Mouse (Mus musculus) mesoderm, embryonic 11.5 days (tissue): ENCODE results near the gene Uncx.
A peak's percentile ranks its signal among the peaks of the same experiment; 100 is the strongest.

Source experiments
- DNase-seq: peaks from one replicate; pipeline ENCODE4 v3.0.0-alpha.2; 2012; ENCODE audit warnings: low read depth, low spot score

The Uncx gene

DNA sequence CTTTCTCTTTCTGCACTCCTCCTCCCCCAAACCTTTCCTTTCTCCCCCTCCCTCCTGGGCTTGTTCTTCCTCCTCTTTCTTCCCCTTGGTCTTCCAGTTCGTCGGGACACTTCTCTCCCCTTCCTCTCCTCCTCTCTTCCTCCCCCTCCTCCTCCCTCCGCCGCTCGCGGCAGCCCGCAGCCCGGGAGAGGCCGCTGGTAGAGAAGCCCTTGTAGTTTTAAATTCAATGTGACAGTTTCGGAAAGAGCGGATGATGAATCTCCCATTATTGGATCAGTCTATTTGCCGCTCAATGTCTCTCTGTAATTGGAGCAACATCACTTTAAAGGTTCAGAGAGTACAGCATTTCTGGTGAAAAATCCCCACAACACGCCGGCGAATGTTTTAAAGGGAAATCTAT lies at the start of gene Uncx:
Gene Uncx, plus strand, starts transcription at position 281 of the 400 bp plus-strand sequence.
- DNase-seq = no peak

DNA sequence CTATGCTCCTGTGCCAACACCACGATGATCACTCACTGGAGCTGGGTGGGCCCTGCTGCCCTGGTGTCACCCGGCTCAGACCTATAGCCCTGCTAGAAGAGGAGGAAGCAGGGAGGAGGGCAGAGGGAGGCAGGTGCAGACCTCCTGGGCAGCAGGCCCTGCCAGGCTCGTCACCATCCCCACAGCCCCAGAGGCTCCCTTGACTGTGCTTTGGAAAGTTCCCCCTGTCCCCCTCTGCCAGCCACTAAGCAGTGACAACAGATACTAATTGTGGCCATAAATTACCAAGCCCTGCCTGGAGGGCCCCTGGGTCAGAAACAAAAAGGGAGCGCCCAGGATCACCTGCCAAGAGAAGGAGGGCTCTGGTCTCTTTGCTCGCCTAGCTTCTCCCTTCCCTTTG lies 49.6 kb upstream of the Uncx start:
- DNase-seq = no peak

DNA sequence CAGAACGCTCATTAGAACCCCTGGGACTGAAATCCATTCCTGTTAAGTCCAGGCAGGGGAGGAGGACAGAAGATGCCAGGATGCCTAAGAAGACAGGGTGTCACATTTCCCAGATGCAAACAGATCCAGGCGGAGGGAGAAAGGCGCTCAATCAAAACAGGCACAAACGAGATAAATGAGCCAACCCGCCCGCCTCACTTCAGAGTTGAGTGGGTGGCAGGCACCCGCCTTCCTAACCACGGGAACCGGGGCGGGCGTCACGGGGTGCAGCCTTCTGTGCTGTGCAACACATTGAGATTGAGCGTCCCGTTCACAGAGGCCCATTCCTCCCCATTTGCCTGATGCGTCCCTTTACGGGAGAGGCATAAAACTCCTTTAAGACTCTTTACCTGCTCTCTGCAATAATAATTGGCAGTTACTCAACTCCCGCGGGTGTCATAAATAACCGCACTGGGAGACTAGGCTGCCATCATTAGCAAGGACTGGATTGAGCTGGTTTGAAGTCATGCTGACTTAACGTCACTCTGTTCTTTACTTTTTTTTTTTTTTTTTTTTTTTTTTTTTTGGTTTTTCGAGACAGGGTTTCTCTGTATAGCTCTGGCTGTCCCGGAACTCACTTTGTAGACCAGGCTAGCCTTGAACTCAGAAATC lies 48.1 kb upstream of the Uncx start:
- DNase-seq = peak; percentile 65

DNA sequence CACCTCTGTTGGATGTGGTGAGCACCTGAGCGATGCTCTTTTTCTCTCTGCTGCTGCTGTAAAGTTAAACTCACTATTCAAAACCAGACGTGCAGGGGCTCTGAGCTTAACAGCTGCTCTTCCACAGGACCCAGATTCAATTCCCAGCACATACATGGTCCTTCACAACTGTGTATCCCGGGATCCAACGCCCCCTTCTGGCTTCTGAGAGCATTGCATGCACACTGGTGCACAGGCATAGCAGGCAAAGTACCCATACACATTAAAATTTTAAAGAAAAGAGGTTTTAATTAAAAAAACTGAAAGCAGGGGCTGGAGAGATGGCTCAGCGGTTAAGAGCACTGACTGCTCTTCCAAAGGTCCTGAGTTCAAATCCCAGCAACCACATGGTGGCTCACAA lies 46.4 kb upstream of the Uncx start:
- DNase-seq = no peak

DNA sequence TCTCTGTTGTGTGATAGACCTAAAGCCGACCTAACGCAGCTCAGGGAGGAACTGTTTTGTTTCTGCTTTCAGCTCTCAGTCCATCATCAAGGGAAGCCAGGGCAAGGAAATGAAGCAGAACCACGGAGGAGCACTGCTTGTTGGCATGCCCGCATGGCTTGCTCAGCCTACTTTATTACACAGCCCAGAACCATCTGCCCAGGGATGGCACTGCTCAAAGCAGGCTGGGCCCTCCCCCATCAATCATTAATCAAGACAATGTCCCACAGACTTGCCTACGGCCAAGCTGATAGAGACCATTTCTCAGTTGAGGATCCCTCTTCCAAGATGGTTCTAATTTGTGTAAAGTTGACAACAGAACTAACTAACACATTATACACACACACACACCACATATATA lies 44.5 kb upstream of the Uncx start:
- no peak for DNase-seq

DNA sequence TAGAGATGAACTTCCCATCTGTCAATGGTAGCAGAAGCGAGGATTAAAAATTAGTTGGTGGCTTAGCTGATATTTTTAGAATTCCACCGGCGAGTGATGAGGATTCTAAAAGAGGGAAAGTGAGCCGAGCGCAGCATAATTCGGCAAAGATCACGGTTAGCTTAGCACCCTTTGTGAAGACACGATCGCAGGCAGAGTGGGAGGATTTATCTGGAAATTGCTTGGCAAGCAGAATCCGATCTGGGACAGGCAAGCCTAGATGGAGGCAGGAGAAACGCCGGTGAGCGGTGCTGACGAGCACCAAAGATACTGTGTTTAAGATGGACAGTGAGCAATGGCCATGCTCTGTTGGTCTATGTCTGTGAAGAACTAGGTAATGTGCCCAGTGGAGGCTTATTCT lies 41.0 kb upstream of the Uncx start:
- DNase-seq = no peak

DNA sequence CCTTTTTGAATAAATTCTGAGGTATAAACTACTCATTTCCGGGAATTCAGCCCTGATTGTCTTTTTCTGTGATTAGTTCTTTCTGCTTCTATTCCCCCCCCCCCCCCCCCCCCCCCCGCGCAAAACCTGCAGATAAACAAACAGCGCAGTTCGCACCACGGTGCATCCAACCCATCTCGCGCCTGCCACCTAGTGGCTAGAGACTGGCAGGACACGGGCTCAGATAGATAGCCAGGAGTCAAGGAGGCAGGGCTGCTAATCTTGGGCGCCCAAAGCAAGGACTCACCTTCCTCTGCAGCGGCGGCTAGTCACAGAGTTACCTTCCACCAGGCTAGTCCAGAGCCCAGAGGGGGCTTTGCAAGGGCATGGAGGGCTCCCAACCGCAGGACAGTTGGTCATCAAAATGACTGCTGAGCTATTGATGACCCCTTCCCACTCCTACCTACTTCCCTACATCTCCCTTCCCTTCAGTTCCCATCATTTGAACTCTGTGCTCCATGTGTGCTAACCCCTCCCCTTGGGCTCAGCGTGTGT lies 38.2 kb upstream of the Uncx start:
- peak; percentile 83 for DNase-seq

DNA sequence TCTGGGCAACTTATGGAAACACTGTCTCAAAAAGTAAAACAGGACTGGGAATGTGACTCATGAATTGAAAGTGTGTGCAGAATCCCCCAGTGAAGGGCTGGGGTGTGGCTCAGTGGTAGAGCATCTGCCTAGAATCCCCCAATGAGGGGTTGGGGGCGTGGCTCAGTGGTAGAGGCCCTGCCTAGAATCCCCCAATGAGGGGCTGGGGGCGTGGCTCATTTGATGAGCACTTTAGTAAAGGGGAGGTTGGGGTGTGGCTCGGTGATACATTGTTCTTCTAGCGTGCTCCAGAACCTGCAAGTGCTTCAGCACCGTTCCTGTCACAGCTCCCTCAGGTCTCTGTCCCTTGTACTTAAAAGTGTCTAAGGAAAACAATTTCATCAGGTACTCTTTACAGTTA lies 37.1 kb upstream of the Uncx start:
- no peak for DNase-seq

DNA sequence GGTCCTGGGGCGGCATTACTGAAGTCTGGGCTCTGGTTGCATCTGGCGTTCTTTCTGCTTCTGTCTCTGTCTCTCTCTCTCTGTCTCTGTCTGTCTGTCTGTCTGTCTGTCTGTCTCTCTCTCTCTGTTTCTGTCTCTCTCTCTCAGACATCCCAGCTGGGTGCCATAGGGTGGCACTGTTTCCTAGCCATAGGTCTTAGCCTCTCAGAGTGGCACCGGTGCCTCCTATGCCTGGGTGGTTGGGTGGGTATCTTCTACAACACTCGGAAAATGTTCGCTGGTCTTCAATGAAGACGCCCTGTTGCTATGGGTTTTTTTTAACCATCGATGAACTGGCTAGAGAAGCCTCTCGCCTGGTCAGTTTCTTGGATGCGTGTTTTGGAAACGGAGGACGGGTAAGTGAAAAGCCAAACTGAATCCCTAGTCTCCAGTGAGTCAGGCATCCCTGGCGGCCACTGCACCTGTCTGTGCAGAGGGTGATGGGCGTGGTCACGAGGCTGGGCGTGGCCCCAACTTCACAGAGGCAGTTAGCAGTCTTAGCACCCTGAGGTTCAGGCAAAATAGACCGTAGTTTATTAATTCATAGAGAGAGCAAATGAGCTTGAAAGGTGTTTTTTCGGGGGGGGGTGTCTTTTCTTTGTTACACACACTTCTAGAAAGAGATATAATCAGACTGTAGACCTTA lies 32.5 kb upstream of the Uncx start:
- no peak for DNase-seq

DNA sequence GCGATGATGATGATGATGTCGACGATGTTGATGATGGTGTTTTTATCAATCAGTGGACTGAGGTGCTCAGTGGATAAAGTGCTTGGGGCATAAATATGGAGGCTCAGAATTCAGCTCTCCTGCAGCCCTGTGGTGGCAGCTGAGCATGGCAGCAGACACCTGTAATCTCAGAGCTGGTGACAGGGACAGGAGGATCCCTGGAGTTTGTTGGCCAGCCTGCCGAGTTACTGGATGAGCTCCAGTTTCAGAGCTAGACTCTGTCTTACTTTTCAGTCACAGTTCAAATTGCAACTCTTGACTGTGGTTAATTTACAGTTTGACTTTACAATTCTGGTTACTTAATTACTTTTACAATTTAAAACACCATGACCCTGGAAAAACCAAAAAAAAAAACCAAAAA lies 31.1 kb upstream of the Uncx start:
- DNase-seq = no peak

DNA sequence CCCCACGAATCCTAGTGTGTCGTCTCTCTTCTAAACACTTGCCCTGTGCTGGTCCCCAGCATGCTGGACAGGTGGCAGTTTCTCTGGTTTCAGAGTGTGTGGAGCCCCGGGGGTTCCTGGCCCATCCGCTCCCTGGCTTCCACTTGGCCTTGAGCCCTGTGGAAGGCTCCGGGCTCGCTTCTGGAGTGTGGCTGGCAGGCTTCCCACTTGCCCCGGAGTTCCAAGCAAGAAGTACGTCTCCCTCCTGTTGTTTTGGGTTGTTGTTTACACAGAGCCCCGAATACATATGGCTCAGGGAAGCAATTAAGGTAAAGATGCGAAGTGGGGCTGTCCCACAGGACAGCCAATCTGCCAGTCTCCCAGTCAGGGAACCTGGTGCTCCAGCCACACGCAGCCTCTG lies 27.0 kb upstream of the Uncx start:
- no peak for DNase-seq

DNA sequence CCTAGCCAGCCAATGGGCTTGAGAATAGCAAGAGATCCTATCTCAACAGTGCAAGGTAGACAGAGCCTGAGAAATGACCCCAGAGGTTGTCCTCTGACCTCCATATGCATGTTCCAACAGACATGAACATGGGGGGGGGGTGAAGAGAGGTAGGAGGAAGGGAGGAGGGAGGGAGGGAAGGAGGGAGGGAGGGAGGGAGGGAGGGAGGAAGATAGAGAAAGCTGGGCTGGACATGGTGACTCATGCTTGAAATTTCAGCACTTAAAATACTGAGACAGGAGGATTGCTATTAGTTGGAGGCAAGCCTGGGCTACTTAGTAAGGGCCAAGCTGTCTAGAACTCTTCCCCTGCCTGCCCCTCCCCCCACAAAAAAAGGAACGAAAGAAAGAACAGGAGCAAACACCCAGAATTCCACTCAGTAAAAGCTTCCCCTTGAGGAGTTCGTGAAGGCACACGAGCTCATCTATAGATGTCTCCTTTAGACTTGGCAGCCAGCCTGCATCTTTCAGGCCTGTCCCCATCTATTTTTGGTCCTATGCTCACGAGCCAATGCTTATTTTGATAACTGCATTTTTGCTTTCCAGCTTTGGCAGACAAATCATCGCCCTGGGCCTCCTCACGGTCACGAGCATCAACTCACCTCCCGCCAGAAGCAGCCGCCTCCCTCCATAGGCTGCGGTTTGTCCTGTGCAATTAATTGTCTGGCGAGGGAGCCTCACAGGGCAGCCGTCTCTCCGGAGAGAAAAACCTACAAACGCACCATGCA lies 23.0 kb upstream of the Uncx start:
- no peak for DNase-seq

DNA sequence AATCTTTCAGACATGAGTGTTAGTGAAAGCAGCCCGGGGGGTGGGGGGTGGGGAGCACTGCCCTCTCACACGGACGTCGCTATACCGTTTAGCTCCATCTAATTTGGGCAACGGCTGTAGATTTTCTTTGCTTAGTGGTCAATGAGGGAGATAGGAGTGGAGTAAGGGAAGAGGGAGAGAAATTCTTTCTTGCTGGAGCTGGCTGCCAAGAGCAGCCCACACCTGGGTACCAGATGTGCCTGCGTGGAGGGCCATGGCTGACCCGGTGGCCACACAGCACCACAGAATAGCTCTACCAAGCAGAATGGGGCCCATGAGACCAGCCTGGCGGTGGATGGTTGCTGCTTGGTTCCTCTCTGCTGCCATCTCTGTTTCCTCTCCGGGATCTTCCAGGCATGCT lies 21.3 kb upstream of the Uncx start:
- DNase-seq = no peak

DNA sequence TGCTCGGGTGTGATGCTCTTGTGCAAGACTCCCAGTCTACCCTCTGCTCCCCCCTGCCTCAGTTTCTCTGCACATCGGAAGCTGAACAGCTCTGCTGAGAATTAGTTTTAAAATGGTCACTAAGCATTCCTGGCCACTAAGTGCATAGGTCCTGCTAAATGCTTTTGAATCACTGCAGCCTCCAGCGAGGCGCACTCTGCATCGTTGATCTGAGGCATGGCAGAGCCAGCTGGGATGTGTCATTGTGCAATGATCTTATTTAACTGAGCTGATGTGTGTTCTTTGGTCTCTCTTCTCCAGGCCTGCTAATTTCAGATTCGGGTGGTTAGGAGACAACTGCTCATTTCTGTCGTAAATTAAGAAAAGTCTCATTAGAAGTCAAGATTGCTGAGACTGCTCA lies 14.4 kb upstream of the Uncx start:
- no peak for DNase-seq

DNA sequence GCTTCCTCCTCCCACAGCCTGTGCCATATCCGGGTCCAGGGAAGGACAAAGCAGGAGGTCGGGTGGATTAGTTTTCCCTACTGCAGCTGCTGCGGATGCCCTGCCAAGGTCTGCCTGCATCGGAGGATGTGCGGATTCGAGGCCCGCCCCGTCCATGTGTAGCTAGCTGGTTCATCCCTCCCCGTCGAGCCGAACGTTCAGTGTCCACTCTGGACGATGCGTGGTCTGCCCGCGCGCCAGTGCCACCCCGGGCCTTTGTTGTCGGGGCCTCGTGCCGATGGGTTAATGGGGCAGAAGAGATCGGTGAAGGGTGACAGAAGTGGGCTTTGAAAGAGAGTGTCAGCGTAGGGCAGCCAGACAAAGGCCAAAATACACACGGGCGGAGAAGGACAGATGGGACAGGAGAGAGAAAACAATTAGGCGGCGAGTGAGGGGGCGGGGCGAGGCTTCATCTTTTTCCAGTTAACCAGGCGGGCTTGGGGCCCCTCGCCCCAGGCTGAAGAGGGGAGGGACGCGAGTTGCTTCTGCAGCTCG lies 7.8 kb upstream of the Uncx start:
- DNase-seq = peak; percentile 84

DNA sequence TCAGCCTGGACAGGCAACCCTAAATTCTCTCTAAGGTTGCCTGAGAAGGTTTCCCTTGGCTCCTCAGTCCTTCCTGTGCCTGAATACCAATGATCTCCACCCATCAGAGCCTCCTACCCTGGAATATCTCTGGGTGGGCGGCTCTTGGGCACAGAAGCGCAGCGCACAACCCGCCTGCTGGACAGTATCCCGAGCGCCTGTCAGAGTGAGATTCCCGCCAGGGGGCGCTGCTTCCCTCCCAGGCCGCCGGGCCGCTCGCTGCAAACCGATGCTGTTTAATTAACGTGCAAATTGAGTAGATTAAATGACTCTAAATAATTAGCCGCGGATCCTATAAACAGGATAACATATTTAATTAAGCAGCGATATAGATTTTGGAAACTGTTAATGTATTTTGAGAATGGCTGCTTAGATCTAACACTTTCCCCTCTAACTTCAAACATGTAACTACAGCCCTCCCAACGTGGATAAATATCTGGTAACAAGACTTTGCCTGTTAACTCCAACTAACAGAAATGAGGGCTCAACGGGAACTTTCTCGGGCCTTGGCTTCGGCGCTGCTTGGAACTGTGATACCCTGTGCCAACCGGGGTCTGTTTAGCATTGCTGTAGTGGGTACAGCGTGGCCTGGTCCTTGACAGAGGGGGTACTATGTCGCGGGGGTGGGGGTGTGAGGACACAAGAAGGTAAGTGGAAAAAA lies 6.9 kb upstream of the Uncx start:
- DNase-seq = peak; percentile 81

DNA sequence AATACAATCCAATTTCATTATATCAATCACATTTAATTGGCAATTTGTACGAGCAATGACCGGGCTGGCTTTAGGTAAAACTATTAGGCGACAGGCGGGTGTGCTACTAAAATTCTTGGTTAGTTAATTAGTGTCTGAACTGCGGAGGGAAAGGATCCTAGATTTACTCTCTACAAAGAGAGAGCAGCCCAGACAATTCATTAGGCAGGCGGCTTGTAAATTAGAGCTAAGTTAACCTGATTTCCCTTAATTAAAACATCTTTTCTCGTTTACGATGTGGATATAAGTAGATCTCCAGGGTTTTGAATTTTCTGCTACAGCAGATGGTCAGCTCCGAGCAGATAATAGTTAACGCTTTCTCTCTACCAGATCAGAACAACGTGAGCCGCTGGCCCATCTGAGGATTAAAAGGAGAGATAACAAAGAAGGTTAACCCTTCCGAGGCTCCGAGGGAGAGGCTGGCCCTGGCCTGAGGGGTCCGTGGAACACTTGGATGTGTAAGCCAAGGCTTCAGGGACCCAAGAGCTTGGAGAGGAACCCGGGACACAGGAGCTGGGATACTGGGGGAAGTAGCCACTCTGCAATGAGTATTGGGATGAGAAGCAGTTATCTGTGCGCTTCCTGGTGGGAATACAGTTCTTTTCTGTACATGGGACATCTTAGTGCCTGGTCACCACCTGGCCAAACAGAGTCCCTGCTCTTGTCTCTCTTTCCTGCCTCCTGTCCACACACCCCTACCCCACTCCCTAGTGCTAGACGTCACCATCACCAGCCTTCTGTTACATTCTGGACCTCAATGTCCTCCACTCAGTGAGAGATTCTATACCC lies 6.2 kb upstream of the Uncx start:
- DNase-seq = no peak

DNA sequence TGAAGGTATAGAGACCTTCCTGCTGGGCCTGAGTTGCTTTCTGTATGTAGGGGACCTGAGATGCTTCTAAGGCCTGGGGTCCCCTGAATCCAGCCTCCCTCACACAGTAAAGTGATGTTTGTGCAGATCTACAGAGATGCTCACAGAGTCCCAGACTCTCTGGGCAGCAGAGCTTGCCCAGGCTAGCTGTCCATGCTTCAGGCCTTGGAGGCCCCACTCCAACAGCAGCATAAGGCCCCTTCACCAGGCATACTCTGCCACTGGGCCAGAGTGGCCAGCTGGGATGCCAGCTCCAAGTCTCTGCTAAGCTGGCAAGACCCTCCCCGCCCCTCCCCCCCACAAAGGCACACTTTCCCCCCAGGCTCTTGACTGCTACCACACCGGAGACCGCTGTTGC lies 5.6 kb upstream of the Uncx start:
- no peak for DNase-seq

DNA sequence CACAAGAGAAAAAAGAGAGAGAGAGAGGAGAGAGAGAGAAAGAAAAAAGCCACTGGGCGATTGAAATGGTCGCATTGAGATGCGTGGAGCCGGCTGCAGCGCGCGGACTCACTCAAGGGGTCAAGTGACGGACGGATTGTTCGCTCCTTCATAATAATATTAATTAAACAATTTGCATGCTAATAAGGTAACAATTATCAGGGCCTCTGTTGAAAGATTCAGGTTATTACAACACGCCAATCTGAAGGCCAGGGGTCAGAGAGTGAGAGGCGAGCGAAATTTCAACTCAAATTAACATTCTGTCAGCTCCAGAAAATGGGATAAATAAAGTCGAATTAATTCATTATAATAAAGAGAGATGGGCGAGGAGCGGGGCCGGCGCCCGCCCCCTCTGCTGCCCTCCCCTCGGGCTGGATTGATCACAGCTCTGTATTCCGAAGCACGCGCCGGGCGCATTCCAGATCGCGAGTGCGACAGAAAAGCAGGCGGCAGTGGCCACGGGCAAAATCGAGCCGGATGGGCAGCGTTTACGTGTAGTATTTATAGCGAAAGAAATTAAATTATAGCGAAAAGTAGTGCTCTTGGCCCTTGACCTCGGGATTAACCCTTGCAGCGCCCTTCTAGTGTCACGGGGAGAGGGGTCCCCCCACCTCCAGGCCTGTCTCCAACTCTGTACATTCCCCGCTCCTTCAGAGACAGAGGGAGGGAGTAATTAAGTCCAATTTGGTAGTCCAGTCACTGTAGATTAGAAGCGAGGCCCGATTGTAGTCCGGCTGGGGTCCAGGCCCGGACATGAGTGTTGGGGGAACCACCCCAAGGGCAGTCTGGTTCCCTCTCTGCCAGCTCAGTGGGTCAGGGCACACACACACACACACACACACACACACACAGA lies 1.9 kb upstream of the Uncx start:
- no peak for DNase-seq

DNA sequence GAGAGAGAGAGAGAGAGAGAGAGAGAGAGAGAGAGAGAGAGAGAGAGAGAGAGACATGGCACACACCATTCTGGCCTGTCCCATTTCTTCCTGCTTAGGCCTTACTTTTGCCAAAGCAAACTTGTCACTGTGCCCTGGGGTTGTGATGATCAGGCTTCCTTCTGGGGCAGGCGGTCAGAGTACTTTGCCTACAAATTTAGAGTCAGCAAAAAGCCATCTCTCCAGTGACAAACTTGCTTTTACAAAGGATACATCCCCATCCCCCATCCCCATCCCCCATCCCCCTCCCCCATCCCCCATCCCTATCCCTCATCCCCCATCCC lies 1.3 kb upstream of the Uncx start:
- DNase-seq = no peak
